Mouse (Mus musculus): ENCODE data around the gene Cd63.

Gene Cd63

GRCm38 (mm10) chr10:128900698-128901097 is at the start of gene Cd63:
Gene Cd63 (plus strand): TSS chr10:128900989.
- DNase-seq (ENCODE audit: extremely low spot score, low spot score) = no peak

- no peak for DNase-seq (ENCODE audit: extremely low spot score, low spot score)
These were observed 39.6 kb upstream of the Cd63 start for GRCm38 (mm10) chr10:128861176-128861575.

GRCm38 (mm10) chr10:128866042-128866441 is 34.7 kb upstream of the Cd63 start:
- DNase-seq (ENCODE audit: extremely low spot score, low spot score) = no peak

DNA sequence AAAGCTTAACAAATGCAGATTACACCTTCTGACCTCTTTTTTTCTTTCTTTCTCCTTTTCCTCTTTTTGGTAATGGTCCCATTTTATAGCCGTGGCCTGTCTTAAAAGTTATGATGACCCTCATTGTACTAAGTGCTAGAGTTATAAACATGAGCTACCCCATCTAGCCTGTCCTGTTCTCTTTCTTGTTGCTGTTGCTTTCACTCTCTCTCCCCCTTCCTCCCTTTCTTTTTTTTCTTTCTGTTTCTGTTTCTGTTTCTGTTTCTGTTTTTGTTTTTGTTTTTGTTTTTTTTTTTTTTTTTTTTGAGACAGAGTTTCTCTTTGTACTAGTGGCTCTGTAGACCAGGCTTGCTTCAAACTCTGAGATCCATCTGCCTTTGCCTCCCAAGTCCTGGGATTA is 34.3 kb upstream of the Cd63 start:
- DNase-seq (ENCODE audit: extremely low spot score, low spot score) = no peak

GRCm38 (mm10) chr10:128870341-128870740 is 30.4 kb upstream of the Cd63 start:
- no peak for DNase-seq (ENCODE audit: extremely low spot score, low spot score)

DNA sequence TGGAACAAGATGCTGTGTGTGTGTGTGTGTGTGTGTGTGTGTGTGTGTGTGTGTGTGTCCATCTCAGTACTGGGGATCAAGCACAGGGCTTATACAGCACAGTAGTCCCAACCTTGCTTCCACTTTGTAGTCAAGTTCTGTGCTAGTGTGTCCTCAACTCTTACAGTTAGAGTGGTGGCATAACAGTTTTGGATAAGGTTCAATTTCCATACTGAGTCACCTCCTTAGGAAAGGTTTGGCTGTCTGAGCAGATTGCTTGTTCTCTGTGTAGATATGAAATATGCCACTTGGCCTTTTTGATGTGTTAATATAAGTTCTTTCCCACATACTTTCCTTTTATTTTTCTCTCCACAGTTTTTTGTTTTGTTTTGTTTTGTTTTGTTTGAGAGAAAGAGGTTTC is 22.5 kb upstream of the Cd63 start:
- DNase-seq (ENCODE audit: extremely low spot score, low spot score) = no peak

DNA sequence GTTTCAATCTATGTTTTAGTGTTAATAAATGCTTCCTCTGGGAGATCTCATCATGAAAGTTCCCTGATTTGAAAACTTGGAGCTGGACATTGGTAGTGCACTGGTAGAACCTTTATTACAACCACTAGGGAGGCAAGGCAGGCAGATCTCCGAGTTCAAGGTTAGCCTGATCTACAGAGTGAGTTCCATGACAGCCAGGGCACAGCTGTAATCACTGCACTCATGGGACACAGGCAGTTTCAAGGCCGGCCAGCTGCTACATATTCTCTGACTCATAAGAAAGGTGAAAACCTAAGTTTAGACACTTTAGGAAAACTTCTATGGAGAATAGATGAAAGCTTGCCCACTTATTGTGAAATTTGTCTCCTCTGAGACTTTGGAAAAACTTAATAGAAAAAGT is 22.0 kb upstream of the Cd63 start:
- no peak for DNase-seq (ENCODE audit: extremely low spot score, low spot score)

GRCm38 (mm10) chr10:128882067-128882466 is 18.7 kb upstream of the Cd63 start:
- DNase-seq (ENCODE audit: extremely low spot score, low spot score) = no peak

GRCm38 (mm10) chr10:128888941-128889827 is 11.6 kb upstream of the Cd63 start:
- peak; percentile 74 for DNase-seq (ENCODE audit: extremely low spot score, low spot score)

DNA sequence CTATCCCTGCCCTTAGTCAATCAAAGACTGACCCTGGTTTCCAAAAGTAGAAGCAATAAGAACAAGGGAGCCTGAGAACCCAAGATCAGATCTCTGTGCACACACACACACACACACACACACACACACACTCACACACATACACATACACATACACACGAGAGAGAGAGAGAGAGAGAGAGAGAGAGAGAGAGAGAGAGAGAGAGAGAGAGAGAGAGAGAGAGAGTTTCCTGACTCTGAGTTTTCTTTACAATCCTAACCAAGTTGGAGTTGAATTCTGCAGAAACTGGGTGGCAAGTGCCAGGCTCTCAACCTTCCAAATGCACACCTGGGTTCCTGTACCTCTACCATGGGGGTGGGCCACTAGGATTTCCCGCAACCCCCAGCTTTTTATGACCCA is 10.9 kb upstream of the Cd63 start:
- no peak for DNase-seq (ENCODE audit: extremely low spot score, low spot score)

GRCm38 (mm10) chr10:128890383-128891295 is 10.2 kb upstream of the Cd63 start:
- DNase-seq (ENCODE audit: extremely low spot score, low spot score) = peak; percentile 46

GRCm38 (mm10) chr10:128891296-128892094 is 9.3 kb upstream of the Cd63 start, which contains the start of gene Gdf11:
Gene Gdf11 (minus strand): TSS chr10:128891718.
- peak; percentile 84 for DNase-seq (ENCODE audit: extremely low spot score, low spot score)

DNA sequence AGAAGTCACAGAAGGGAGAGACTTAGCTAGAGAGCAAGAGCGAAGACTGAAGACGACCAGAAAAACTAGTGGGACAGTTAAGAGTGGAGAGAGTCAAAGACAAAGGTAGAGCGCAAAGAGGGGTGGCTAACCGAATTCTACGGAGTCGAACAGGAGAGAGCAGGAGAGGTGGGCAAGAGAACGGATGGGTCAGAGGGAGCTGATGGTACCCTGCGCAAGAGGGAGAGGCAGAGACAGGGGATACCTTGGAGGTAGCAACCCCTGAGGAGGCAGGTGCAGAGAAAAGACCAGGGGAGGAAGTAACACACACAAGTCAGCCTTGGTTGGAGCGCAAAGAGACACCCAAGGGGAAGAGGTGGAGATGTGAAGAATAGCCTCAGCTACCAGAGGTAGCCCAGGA is 8.5 kb upstream of the Cd63 start:
- peak; percentile 55 for DNase-seq (ENCODE audit: extremely low spot score, low spot score)

GRCm38 (mm10) chr10:128895437-128895836 is 5.4 kb upstream of the Cd63 start:
- peak; percentile 77 for DNase-seq (ENCODE audit: extremely low spot score, low spot score)

DNA sequence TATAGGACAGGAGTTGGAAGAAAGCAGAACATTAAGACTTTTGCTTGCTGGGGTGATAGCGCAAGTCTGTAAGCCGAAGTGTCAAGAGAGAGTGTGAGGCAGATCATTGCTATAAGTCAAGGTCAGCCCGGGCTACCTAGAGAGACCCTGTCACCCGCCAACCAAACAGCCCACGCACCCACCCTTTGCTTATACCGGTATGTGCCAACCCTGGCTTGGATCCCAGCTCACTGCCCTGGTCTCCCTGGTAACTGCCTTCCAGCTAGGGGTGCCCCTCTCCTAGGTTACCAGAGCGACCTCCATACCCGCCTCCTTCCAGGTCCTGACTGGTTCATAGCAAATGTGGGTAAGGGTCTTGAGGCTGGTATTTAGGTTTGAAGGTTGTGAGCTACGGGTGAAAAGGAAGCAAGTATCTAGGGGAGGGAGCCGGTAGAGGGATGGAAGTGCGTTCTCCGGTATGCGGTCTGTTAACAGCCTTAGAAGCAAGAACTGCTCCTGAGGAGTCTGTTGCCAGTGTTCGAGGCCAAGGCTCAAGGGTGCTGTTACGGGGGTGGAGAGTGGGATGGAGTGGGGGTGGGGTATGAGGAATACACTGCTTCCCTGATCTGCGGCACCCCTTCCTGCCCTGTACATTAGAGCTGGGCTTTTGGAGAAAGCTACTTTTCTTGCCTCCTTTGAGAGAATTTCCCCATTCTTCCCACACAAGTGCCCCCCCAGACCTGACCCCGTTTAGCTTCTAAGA is 4.7 kb upstream of the Cd63 start:
- no peak for DNase-seq (ENCODE audit: extremely low spot score, low spot score)

- no peak for DNase-seq (ENCODE audit: extremely low spot score, low spot score)
These were observed 4.0 kb upstream of the Cd63 start for GRCm38 (mm10) chr10:128896807-128897206.

DNA sequence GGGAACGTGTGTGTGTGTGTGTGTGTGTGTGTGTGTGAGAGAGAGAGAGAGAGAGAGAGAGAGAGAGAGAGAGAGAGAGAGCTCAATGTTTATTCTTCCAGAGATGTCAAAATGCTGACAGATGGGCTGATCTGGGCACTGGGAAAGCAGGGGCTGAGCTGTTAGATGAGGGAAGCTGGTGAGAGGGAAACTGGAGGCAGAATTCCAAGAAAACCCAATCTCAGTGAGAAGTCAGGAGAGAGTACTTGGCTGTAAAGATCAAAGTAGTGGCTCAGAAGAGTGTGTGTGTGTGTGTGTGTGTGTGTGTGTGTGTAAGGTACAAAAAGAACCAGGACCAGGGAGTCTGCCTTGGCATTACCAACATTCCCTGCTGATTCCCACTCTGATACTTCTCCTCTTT is 3.3 kb upstream of the Cd63 start:
- no peak for DNase-seq (ENCODE audit: extremely low spot score, low spot score)

DNA sequence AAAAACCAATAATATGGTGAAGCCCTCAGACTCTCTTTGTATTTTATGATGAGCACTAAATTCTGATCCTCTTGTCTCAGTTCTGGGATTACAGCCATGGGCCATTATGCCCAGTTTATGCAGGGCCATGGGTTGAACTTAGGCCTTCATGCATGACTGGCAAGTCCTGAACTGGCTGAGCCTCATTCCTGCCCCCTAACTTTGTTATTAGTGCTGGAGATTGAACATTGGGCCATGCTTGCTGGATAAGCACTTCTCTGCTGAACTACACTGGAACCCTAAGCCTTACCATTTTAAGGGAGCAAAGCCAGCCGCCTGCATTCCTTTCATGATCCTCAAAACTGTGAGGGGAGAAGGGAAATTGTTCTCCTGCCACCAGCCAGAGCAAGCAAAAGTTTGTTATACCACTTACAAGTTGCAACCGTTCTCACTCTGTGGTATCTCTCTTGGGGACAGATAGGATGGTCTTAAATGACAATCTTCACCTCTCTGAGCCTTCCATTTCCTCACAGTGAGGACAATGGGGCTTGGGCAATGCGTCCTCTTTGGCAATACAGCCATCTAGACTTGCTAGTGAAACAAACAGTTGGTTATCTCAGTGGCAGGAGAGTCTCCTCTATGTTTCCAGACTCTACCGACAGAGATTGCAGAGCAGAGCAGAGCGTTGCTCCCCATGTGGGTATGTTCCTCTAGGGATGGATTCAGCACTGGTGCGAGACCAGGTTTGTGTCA is 864 bp upstream of the Cd63 start:
- no peak for DNase-seq (ENCODE audit: extremely low spot score, low spot score)

GRCm38 (mm10) chr10:128901409-128901808 is 620 bp downstream of the Cd63 start:
- DNase-seq (ENCODE audit: extremely low spot score, low spot score) = no peak

GRCm38 (mm10) chr10:128902409-128902988 is 1.7 kb downstream of the Cd63 start:
- no peak for DNase-seq (ENCODE audit: extremely low spot score, low spot score)

All from neural tube, embryonic 10.5 days (tissue).